Mouse (Mus musculus): Measurements from ENCODE around the gene Gm20696.

Gm20696 gene

DNA sequence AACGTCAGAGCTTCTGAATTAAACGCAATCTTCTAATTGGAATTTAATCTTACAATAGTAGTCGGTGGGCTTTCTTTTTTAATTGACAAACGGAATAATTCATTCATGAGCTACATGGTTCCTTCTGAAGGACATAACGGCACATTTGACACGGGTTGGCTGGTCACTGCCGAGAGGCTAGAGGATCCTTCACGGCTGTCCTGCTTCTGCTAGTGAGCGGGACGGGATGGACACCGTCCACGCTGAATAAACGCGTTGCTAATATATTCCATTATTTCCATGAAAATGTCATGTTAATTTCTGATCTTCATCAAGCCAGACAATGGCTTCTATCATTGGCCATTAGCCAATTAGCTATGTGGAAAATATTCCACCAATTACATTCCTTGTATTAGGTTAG is 236.0 kb downstream of the Gm20696 start:
- DNase-seq: no peak

GRCm38 (mm10) chr6:99429378-99430131 is 237.0 kb downstream of the Gm20696 start:
- no peak for DNase-seq

DNA sequence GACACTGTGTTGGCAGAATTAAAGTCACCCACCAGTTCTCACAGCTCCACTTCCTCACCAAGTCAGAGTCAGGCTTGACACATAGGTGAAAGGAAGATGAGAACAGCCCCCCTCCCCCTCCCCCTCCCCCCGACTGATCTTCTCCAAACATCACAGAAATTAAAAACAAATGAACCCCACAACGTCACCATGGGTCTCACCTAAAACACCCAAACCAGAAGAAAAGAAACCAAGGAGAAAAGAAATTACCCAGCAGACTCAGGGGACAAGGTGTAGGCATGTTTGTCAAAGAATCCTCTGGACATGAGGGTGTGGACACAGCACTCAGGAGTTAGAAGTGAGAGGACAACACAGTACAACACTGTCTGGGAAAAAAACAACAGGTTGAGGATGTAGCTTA is 237.6 kb downstream of the Gm20696 start:
- DNase-seq: no peak

- no peak for DNase-seq
These were observed 239.3 kb downstream of the Gm20696 start for GRCm38 (mm10) chr6:99427301-99427700.

DNA sequence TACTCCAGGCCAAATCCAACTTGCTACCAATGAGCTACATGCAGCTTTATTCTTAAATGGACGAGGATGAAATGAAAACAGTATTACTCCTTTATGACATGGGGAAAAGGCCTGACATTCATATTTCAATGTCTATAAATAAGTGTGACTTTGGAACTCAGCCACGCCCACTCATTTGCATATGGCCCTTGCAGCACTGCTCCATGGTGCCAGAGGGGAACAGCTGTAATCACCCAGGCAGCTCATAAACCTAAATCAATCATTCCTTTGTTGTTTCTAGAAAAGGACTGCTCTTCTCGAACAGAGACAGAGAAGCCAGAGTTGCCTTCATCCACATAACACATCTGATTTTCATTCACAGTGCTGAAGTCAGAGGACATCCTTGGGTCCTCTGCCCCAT is 241.6 kb downstream of the Gm20696 start:
- no peak for DNase-seq

- DNase-seq: no peak
These were observed 245.9 kb downstream of the Gm20696 start for GRCm38 (mm10) chr6:99420666-99421065.

DNA sequence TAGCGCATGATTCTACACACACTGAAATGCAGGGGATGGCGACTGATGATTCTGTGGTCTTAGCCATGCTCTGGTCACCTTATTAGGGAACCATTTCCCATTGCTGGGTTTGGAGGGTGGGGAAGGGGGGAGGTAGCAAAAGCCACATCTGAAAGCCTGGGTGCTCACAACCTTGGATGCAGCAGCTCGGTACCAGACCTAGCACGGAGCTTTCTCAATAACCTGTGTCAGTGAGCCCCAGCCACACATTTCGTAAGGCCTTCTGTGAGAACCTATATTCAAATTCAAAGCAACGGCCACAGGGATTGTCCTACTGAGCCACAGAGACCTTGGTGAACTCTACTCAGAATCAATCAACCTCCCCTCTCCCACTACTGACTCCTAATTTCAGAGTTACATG is 254.0 kb downstream of the Gm20696 start:
- no peak for DNase-seq

DNA sequence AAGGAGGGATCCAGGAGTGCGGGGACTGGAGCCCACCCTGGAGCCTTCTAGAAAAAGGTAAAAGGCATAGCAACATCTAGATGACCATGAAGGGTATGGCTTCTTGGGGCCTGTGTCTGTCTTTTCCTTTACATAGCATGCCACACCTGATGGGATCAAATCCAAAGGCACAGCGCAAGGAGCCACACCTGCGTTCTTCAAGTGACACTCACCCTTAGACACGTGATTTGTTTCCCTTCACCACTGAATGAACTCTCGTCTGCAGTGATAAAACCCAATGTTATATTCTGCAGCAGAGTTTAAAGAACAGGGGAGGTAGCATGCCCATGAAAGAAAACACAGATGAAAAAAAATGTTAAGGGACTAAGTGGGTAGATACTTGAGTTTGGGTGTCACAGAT is 257.0 kb downstream of the Gm20696 start:
- no peak for DNase-seq

GRCm38 (mm10) chr6:99408880-99409279 is 257.7 kb downstream of the Gm20696 start:
- no peak for DNase-seq

GRCm38 (mm10) chr6:99403755-99404390 is 262.7 kb downstream of the Gm20696 start:
- DNase-seq: no peak

- DNase-seq: no peak
These were observed 263.7 kb downstream of the Gm20696 start for GRCm38 (mm10) chr6:99402941-99403340.

GRCm38 (mm10) chr6:99402370-99402769 is 264.2 kb downstream of the Gm20696 start:
- no peak for DNase-seq

DNA sequence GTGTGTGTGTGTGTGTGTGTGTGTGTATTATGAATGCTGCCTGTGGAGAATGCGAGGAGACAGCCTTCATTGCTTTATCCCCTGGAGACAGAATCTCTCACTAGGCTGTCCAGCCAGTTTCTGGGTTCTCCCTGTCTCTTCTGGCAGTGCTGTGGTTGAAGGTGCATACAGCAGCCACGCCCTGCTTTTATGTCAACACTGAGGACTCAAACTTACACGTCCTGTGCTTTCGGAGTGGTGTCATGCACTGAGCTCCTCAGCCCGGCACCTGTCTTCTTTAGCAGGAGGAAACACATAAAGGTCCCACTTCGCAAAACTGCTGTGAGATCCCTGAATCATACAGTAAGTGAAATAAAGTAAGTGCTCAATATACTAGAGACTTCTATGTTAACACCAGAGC is 264.8 kb downstream of the Gm20696 start:
- no peak for DNase-seq

GRCm38 (mm10) chr6:99401211-99401610 is 265.4 kb downstream of the Gm20696 start:
- DNase-seq: no peak

GRCm38 (mm10) chr6:99395745-99396144 is 270.9 kb downstream of the Gm20696 start:
- no peak for DNase-seq

DNA sequence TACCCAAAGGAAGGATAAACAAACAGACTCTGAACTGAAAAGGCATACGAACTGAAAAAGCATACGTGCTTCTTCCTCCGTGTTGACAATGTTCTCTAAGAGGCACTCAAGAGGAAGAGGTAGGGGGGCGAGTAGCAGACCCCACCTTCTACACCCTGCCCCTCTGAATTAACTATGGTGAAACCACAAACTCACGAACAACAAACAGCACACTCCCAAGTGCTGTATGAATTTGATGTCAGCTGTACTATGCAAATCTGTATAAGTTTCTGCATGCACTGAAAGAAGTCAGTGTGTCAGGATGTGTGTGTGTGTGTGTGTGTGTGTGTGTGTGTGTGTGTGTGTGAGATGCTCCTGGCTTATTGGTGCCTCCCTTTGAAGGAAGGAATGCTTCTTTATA is 271.8 kb downstream of the Gm20696 start:
- no peak for DNase-seq

DNA sequence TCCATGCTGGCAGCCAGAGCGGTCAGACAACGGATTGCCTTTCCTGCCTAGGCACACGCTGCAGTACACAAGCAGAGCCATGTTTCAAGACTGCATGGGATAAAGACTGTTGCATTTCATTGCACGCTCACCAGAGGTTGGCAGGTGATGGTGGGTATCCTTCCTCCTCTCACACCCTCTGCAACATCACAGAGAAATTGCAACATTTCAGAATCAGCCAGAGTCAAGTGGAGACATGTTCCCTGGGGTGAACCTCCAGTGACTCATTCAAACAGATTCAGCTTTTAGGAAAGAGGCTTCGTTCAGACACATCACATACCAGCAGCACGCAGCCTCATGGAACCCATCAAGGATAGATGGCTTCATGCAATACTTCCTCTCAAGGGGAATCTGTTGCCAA is 274.1 kb downstream of the Gm20696 start:
- no peak for DNase-seq

- DNase-seq: peak; percentile 36
These were observed 277.6 kb downstream of the Gm20696 start for GRCm38 (mm10) chr6:99388741-99389675.

DNA sequence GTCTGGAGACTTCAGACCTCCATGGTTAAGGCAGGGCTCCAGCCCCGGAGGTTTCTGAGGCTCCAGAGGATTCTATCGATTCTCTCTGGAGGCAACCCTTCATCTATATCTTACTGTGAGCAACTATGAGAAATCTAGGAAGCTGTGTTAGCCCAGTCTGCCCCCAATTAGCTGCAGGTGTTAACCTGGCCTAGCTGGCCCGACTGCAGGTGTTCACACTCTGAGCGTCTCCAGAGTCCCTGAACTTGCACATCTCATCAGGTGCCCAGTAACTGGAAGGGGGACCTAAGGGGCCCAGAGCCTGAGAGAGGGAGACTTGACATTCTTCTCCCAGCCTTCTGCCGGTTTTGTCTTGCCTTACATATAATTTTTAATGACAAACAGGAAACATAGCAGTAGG is 278.6 kb downstream of the Gm20696 start:
- no peak for DNase-seq

GRCm38 (mm10) chr6:99385059-99385604 is 281.5 kb downstream of the Gm20696 start:
- DNase-seq: no peak

- no peak for DNase-seq
These were observed 282.6 kb downstream of the Gm20696 start for GRCm38 (mm10) chr6:99383846-99384472.

DNA sequence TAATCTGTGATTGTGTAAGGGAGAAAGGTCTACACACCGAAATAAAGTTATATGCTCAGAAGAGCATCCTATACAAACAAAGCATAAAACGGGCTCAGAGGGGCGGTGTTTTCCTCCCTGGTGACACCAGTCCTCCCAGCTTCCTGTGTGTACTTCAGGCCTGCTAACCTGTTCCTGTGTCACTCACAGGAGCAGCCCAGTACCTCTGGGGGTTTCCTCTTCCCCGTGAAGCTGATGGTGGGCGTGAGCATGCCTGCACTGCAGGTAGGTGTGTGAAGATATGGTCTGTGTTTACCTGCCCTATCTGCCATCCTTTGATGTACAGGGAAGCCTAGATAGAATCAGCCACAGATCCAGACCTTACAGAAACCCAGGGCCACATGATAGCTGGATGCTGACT is 286.5 kb downstream of the Gm20696 start:
- no peak for DNase-seq

All from liver (tissue).